Mouse (Mus musculus) forebrain, embryonic 14.5 days (tissue): Measurements from ENCODE around the gene Dbndd2. TPM values are rescaled to one million over a fixed set of nuclear protein-coding genes. Genes with fewer than 3 reads are reported as not detected.
A peak's percentile ranks its signal among the peaks of the same experiment; 100 is the strongest.

ENCODE experiments used
- ATAC-seq: fragments of 200-750 bp; cut with Nextera tagmentation; 2 replicates; pipeline ENCODE4 v1.8.0; 2017; ENCODE audit warnings: mild to moderate bottlenecking, moderate library complexity
- DNase-seq: peaks from one replicate; pipeline ENCODE4 v3.0.0-alpha.2; 2015; ENCODE audit warnings: low spot score
- H3K27ac ChIP-seq: fragments of 300-500 bp; sonication (generic); 2 replicates; pipeline ENCODE4 v1.5.1; 2014; ENCODE audit warnings: low read depth, mild to moderate bottlenecking, control low read depth, low read length, moderate library complexity
- H3K27me3 ChIP-seq: fragments of 300-500 bp; sonication (generic); replicated peaks from 2 replicates; pipeline ENCODE4 v1.6.1; 2014; ENCODE audit warnings: low read length, control low read depth, mixed read lengths; ENCODE audit not compliant: control insufficient read depth, insufficient read depth
- H3K36me3 ChIP-seq: fragments of 300-500 bp; sonication (generic); 2 replicates; pipeline ENCODE4 v1.6.1; 2014; ENCODE audit warnings: low read length, control low read depth; ENCODE audit not compliant: control insufficient read depth, insufficient read depth
- H3K4me1 ChIP-seq: fragments of 300-500 bp; sonication (generic); 2 replicates; pipeline ENCODE4 v1.6.1; 2014; ENCODE audit warnings: antibody characterized with exemption, low read length, control low read depth; ENCODE audit not compliant: control insufficient read depth, insufficient read depth
- H3K4me2 ChIP-seq: fragments of 300-500 bp; sonication (generic); 2 replicates; pipeline ENCODE4 v1.6.1; 2014; ENCODE audit warnings: mild to moderate bottlenecking, control low read depth, low read length
- H3K4me3 ChIP-seq: fragments of 300-500 bp; sonication (generic); 2 replicates; pipeline ENCODE4 v1.5.1; 2014; ENCODE audit warnings: low read depth, low read length, control low read depth
- H3K9ac ChIP-seq: fragments of 300-500 bp; sonication (generic); 2 replicates; pipeline ENCODE4 v1.6.1; 2014; ENCODE audit warnings: mild to moderate bottlenecking, low read length, control low read depth, moderate library complexity
- H3K9me3 ChIP-seq: fragments of 300-500 bp; sonication (generic); replicated peaks from 2 replicates; pipeline ENCODE4 v1.6.1; 2016; ENCODE audit warnings: low read length, control low read depth, mixed read lengths; ENCODE audit not compliant: control insufficient read depth
- WGBS: fragments of 180-500 bp; shearing (Covaris S2); extraction: QIAGEN DNeasy Blood & Tissue Kit; methylation state at CpG from one replicate; pipeline ENCODE4 v1.1.7; 2014; 5-methylcytosine and 5-hydroxymethylcytosine counted together
- polyA plus RNA-seq: library from polyadenylated mRNA; unstranded; fragments of >200 nt; fragmentation: Nextera tagmentation; extraction: Ambion mirVana; gene quantifications from 2 replicates; pipeline ENCODE4 v1.2.1, GENCODE M21; 2014

Dbndd2 gene
- 3.5 and 4.9 TPM in 2 replicates for polyA plus RNA-seq

DNA sequence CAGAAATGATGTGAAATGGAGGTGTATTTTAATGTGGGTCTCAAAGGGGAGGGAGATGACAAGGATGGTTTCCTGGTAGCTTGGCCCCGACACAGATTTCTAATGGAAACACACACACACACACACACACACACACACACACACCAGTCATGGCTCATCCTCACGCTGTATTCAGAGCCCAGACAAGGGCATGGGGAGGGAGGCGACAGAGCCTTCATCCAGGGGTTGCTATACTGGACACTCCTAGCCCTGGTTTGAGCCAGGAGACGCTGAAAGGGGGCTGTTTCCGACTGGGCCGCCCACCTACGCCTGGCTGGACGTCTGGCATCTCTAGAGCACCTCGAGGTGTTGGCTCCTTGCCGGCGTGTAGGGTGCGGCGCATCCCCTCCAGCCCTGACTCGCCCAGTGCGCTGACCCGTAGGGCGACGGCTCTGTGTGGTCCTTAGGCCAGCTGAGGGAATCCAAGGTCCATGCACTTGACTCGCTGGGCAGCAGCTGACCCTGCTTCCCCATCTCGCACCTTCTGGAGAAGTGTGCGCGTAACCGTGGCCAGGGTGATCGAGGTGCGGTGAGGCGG lies at the start of gene Dbndd2:
Dbndd2 (plus strand) TSS at position 426 of the 577 bp plus-strand sequence.
- peak within 1 kb of the TSS; percentile 99 for H3K4me2 ChIP-seq
- H3K27ac ChIP-seq = no peak within 1 kb of the TSS
- H3K9me3 ChIP-seq = no peaks in the 10 kb centered on the region
- H3K4me3 ChIP-seq = peak within 1 kb of the TSS; percentile 65
- H3K27me3 ChIP-seq = peaks cover 26% of the 10 kb centered on the region
- WGBS = under 1% methylated on average over 26 of the region's 26 CpGs
- ATAC-seq (peak; percentile 66), DNase-seq (peak; percentile 4)
- H3K9ac ChIP-seq = peak within 1 kb of the TSS; percentile 71
- peaks cover 8% of the 10 kb centered on the region for H3K36me3 ChIP-seq
- peaks cover 8% of the 10 kb centered on the region for H3K4me1 ChIP-seq

DNA sequence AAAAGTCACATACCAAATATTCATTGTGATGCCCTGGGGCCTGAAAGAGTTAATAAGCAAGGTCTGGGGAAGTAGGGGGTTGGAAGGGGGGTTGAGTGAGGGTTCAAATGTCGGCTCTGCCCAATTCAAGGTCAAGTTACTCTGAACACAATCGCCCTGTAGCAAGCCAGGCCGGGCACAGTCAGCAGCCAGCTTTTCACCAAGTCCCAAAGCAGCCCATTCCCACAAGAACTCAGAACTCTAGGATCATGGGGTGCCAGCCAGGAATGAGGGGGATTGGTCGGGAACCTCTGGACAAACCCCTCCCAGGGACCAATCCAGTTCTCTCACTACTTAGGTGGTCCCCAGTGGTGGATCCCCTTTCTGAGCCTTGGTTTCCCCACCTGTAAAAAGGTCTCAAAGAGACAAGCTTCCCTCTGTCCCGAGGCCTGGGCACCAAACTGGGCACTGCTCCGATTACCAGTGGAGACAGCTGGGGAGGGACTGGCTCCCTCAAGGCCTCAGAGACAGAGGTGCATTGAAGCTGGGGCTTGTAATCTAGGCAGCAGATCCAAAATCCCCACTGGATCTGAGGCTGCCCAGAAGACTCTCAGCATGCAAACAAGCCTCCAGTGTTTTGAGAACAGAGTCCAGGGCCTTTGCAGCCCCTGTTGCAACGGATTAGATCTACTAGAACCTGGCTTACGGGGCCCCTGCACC lies 49.5 kb upstream of the Dbndd2 start:
- Histone ChIP-seq H3K4me1 (no peaks in the 10 kb centered on the region), H3K36me3 (no peaks in the 10 kb centered on the region), H3K27ac (no peak overlapping the region), H3K4me2 (no peak overlapping the region), H3K27me3 (no peaks in the 10 kb centered on the region), H3K9me3 (no peaks in the 10 kb centered on the region), H3K9ac (no peak overlapping the region), H3K4me3 (no peak overlapping the region)
- ATAC-seq = no peak
- DNase-seq = no peak
- 21% methylated on average over 8 of the region's 8 CpGs for WGBS

DNA sequence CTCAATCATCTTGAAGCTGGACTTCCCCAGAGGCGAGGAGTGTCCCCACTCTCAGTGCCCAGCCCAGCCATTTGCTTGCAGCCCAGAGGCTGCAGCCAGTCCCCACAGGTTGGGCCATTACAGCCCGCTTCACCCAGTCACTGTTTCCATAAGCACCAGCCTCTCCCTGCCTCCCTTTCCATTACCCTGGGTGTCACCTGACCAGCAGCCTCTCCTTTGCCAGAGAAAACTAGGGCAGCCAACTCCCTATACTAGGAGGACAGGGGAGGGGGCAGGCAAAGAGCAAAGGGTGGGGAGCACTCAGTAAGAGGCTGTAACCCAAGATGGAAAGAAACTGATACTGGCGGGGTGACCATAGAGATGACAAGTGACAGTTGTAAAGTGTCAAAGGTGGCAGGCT lies 48.9 kb upstream of the Dbndd2 start:
- Histone ChIP-seq H3K4me1 (peaks cover under 1% of the 10 kb centered on the region; the same call in 1 of the 2 replicates), H3K27ac (no peak overlapping the region), H3K4me2 (no peak overlapping the region), H3K4me3 (no peak overlapping the region), H3K36me3 (no peaks in the 10 kb centered on the region), H3K9ac (no peak overlapping the region), H3K27me3 (no peaks in the 10 kb centered on the region), H3K9me3 (no peaks in the 10 kb centered on the region)
- 63% methylated on average over 3 of the region's 3 CpGs for WGBS
- ATAC-seq (no peak), DNase-seq (no peak)

DNA sequence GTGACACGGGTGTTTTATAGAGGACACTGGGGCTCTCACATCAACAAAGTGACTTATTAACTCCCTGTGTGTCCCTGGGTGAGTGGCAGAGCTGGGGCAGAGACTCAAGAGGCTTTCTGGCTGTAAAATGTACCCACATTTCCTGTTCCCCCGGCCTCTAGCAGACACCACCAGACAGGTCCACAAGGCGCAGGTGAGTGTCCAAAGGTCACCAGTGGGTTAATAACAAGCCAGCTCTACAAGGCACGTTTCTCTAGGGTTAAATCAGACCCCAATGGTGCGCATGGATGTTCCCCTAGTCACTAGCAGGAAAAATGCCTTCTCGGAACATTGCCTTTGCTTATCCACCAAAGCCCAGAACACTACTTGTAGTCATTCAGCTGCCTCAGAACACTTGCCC lies 48.2 kb upstream of the Dbndd2 start:
- no peak overlapping the region for H3K4me3 ChIP-seq
- H3K9me3 ChIP-seq = no peaks in the 10 kb centered on the region
- 83% methylated on average over 6 of the region's 6 CpGs for WGBS
- DNase-seq = no peak
- H3K36me3 ChIP-seq = no peaks in the 10 kb centered on the region
- peaks cover 6% of the 10 kb centered on the region for H3K4me1 ChIP-seq
- 0 out of 2 replicates have a peak, but pooled peaks cover 4% of the 10 kb centered on the region for H3K27me3 ChIP-seq
- ATAC-seq = no peak
- no peak overlapping the region for H3K27ac ChIP-seq
- H3K9ac ChIP-seq = no peak overlapping the region
- no peak overlapping the region for H3K4me2 ChIP-seq

DNA sequence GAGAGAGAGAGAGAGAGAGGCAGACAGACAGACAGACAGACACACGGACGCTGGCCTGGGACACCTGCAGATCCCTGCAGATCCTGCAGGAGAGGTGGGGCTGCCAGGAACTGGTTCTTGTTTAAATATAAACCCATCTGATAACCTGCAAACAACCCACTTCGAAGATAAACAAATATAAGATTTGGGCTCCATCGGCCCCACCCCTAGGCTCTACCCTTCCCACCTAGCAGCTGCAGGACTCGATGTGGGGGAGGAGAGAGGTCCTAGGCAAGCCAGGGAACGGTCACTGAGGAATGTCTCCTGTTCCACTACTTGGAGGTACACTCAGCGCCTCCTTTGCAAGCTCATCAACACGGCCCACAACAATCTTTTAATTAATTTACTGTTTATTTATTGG lies 47.6 kb upstream of the Dbndd2 start:
- Histone ChIP-seq H3K4me1 (peaks cover 6% of the 10 kb centered on the region), H3K9me3 (no peaks in the 10 kb centered on the region), H3K9ac (no peak overlapping the region), H3K27me3 (0 out of 2 replicates have a peak, but pooled peaks cover 4% of the 10 kb centered on the region), H3K4me2 (no peak overlapping the region), H3K4me3 (no peak overlapping the region), H3K36me3 (no peaks in the 10 kb centered on the region), H3K27ac (no peak overlapping the region)
- no peak for ATAC-seq
- WGBS = 66% methylated on average over 8 of the region's 8 CpGs
- DNase-seq = no peak

DNA sequence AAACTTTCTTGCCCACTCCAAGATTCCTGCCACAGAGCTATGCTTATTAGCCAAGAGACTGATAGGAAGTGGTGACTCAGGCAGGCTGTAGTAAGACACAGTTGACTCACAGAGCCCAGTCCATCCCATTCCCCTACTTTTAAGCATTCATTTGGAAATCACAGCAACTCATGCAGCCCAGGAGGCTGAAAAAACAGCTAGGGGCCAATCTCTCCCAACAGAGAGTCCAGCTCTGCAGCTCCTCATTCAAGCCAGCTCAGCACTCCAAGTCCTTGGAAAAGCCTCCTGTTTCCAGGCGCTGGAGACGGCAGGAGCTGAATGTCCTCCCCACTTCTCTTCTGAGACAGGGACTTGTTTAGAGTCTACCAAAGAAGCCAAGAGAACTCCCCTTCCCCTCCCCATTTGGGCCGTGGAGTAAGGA lies 46.9 kb upstream of the Dbndd2 start:
- Histone ChIP-seq H3K27ac (no peak overlapping the region), H3K4me3 (no peak overlapping the region), H3K36me3 (no peaks in the 10 kb centered on the region), H3K4me2 (no peak overlapping the region), H3K9me3 (no peaks in the 10 kb centered on the region), H3K9ac (no peak overlapping the region), H3K4me1 (peaks cover 13% of the 10 kb centered on the region), H3K27me3 (0 out of 2 replicates have a peak, but pooled peaks cover 4% of the 10 kb centered on the region)
- ATAC-seq (no peak), DNase-seq (no peak)
- 69% methylated on average over 3 of the region's 3 CpGs for WGBS

DNA sequence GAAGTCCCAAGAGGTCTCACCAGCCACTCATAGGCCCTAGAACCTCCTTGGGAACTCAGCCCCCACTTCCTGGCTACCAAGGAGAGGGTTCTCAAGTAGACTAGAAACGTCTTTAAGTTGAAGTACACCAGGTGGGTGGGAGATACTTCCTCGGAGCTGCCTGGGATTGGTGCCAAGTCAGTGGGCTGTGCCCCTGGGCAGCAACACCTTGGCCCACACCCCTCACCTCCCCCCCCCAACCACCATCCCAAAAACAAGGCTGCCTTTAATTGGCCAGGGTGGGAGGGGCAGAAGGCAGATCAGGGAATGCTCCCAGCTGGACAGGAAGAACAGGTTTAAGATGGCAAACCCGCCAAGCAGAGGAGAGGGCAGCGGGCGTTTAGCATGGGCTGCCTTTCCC lies 45.6 kb upstream of the Dbndd2 start:
- Histone ChIP-seq H3K9ac (no peak overlapping the region), H3K9me3 (no peaks in the 10 kb centered on the region), H3K36me3 (no peaks in the 10 kb centered on the region), H3K4me2 (no peak overlapping the region), H3K4me3 (no peak overlapping the region), H3K27ac (no peak overlapping the region), H3K27me3 (0 out of 2 replicates have a peak, but pooled peaks cover 4% of the 10 kb centered on the region), H3K4me1 (peaks cover 13% of the 10 kb centered on the region)
- no peak for DNase-seq
- no peak for ATAC-seq
- 80% methylated on average over 5 of the region's 5 CpGs for WGBS

DNA sequence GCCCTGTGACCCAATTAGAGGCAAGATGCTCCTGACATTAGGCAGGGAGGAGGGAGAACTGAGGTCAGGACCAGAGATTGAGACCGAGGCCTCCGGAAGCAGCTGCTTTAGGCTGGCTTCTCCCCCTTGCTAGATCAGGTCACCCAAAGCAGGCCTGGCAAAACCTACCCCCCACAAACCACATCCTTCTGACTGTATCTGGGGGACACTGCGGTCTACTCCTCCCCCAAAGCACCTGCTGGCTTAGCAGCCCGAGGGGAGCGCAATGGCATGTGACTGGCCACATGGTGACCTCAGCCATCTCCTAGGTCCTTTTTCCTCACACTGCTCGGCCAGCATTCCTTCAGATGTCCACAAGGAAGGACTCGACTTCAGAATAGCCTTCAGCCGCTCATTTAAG lies 44.8 kb upstream of the Dbndd2 start:
- no peak overlapping the region for H3K9ac ChIP-seq
- DNase-seq = no peak
- peaks cover 13% of the 10 kb centered on the region for H3K4me1 ChIP-seq
- no peak overlapping the region for H3K4me2 ChIP-seq
- H3K27ac ChIP-seq = no peak overlapping the region
- H3K27me3 ChIP-seq = 0 out of 2 replicates have a peak, but pooled peaks cover 4% of the 10 kb centered on the region
- no peak for ATAC-seq
- H3K4me3 ChIP-seq = no peak overlapping the region
- H3K9me3 ChIP-seq = no peaks in the 10 kb centered on the region
- 46% methylated on average over 8 of the region's 8 CpGs for WGBS
- H3K36me3 ChIP-seq = no peaks in the 10 kb centered on the region

DNA sequence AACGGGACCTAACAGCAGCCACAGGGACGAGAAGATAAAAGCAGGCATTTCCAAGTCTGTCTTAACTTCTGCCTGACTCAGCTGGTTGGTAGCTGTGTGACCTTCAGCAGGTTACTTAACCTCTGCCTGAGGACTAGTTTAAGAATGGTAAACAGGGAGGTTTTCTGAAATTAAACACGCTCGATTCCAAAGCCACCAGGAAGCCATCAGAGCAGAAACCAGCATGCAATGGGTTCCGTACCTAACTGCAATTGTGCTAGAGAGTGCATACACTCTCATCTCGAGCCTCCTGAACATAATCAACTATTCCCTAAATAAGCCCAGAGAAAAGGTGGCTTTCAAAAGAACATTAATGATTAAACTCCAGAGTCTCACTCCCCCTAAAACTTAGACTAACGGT lies 44.2 kb upstream of the Dbndd2 start:
- no peak overlapping the region for H3K27ac ChIP-seq
- H3K4me2 ChIP-seq = peak overlapping the region; percentile 91; the same call in 1 of the 2 replicates
- no peaks in the 10 kb centered on the region for H3K9me3 ChIP-seq
- 0 out of 2 replicates have a peak, but pooled peaks cover 4% of the 10 kb centered on the region for H3K27me3 ChIP-seq
- no peak overlapping the region for H3K9ac ChIP-seq
- no peaks in the 10 kb centered on the region for H3K36me3 ChIP-seq
- no peak overlapping the region for H3K4me3 ChIP-seq
- WGBS = 31% methylated on average over 7 of the region's 7 CpGs
- peaks cover 13% of the 10 kb centered on the region for H3K4me1 ChIP-seq
- no peak for ATAC-seq
- no peak for DNase-seq
